Mouse (Mus musculus): ENCODE measurements around the gene Dhps. TPM values are rescaled to one million over a fixed set of nuclear protein-coding genes. Genes with fewer than 3 reads are reported as not detected.

The Dhps gene
- polyA plus RNA-seq, 1 experiment = 43.3 TPM

GRCm38 (mm10) chr8:85057367-85057766 is 14.2 kb upstream of the Dhps start:
- Histone ChIP-seq H3K27ac (ENCODE audit: insufficient read depth, low read length) (no peak overlapping the region), H3K36me3 (ENCODE audit: control insufficient read depth, insufficient read depth, low read length, poor library complexity, severe bottlenecking) (peaks cover 48% of the 10 kb centered on the region), H3K9ac (ENCODE audit: low read depth, poor library complexity, severe bottlenecking) (no peak overlapping the region), H3K4me1 (ENCODE audit: control insufficient read depth, insufficient read depth, low read length) (peaks cover 3% of the 10 kb centered on the region), H3K4me3 (ENCODE audit: low read depth, low read length) (no peak overlapping the region), H3K9me3 (replicated peaks; ENCODE audit: control insufficient read depth, insufficient read depth, low read length, poor library complexity, severe bottlenecking) (no peaks in the 10 kb centered on the region), H3K27me3 (ENCODE audit: control insufficient read depth, insufficient read depth, low read length, poor library complexity, severe bottlenecking) (no peaks in the 10 kb centered on the region)
- no peak for TF ChIP-seq CTCF (IDR thresholded peaks at IDR 0.05; ENCODE audit: low read depth, low read length)
- TF ChIP-seq EP300 (IDR thresholded peaks at IDR 0.05; ENCODE audit: insufficient read depth, low read depth, low read length) = no peak

- Histone ChIP-seq H3K9me3 (replicated peaks; ENCODE audit: control insufficient read depth, insufficient read depth, low read length, poor library complexity, severe bottlenecking) (no peaks in the 10 kb centered on the region), H3K4me1 (ENCODE audit: control insufficient read depth, insufficient read depth, low read length) (peaks cover 3% of the 10 kb centered on the region), H3K27me3 (ENCODE audit: control insufficient read depth, insufficient read depth, low read length, poor library complexity, severe bottlenecking) (no peaks in the 10 kb centered on the region), H3K36me3 (ENCODE audit: control insufficient read depth, insufficient read depth, low read length, poor library complexity, severe bottlenecking) (peaks cover 24% of the 10 kb centered on the region), H3K4me3 (ENCODE audit: low read depth, low read length) (peak within 1 kb of the TSS; percentile 84), H3K9ac (ENCODE audit: low read depth, poor library complexity, severe bottlenecking) (peak within 1 kb of the TSS; percentile 45), H3K27ac (ENCODE audit: insufficient read depth, low read length) (peak within 1 kb of the TSS; percentile 76)
- TF ChIP-seq CTCF (IDR thresholded peaks at IDR 0.05; ENCODE audit: low read depth, low read length) = no peak
- TF ChIP-seq EP300 (IDR thresholded peaks at IDR 0.05; ENCODE audit: insufficient read depth, low read depth, low read length) = no peak
- TF ChIP-seq POLR2A (IDR thresholded peaks at IDR 0.05; ENCODE audit: insufficient read depth, low read length) = no peak
Observed at GRCm38 (mm10) chr8:85059879-85060616, 11.5 kb upstream of the Dhps start, which contains the start of gene Fbxw9. TSS of gene Fbxw9 (plus strand) at chr8:85060055.

DNA sequence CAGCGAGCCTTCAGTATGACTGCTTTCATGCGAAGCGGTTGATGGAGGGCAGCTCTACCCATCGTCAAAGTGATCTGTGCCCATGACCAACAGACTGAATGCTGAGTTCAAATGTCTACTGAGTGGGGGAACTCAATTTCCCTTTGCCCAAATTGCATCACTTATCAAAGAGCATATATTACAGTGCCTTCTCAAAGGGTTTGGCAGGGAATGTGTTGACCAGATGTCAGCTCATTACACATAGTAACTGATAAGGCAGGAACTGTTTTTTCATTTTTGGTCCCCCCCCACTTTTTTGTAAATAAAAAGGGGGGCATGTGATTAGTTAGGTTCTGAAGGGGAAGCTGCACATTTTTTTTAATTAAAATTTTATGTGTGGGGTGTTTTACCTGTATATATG is 9.0 kb upstream of the Dhps start:
- Histone ChIP-seq H3K4me1 (ENCODE audit: control insufficient read depth, insufficient read depth, low read length) (peaks cover 3% of the 10 kb centered on the region), H3K36me3 (ENCODE audit: control insufficient read depth, insufficient read depth, low read length, poor library complexity, severe bottlenecking) (peaks cover 15% of the 10 kb centered on the region; the same call in 1 of the 2 replicates), H3K9me3 (replicated peaks; ENCODE audit: control insufficient read depth, insufficient read depth, low read length, poor library complexity, severe bottlenecking) (no peaks in the 10 kb centered on the region), H3K27me3 (ENCODE audit: control insufficient read depth, insufficient read depth, low read length, poor library complexity, severe bottlenecking) (no peaks in the 10 kb centered on the region), H3K27ac (ENCODE audit: insufficient read depth, low read length) (no peak overlapping the region), H3K4me3 (ENCODE audit: low read depth, low read length) (no peak overlapping the region), H3K9ac (ENCODE audit: low read depth, poor library complexity, severe bottlenecking) (no peak overlapping the region)
- TF ChIP-seq EP300 (IDR thresholded peaks at IDR 0.05; ENCODE audit: insufficient read depth, low read depth, low read length) (no peak), CTCF (IDR thresholded peaks at IDR 0.05; ENCODE audit: low read depth, low read length) (no peak), POLR2A (IDR thresholded peaks at IDR 0.05; ENCODE audit: insufficient read depth, low read length) (no peak)

- TF ChIP-seq POLR2A (IDR thresholded peaks at IDR 0.05; ENCODE audit: insufficient read depth, low read length) = no peak
- TF ChIP-seq EP300 (IDR thresholded peaks at IDR 0.05; ENCODE audit: insufficient read depth, low read depth, low read length) = no peak
- TF ChIP-seq CTCF (IDR thresholded peaks at IDR 0.05; ENCODE audit: low read depth, low read length) = no peak
- H3K36me3 ChIP-seq (ENCODE audit: control insufficient read depth, insufficient read depth, low read length, poor library complexity, severe bottlenecking) = peaks cover 13% of the 10 kb centered on the region; the same call in 1 of the 2 replicates
- H3K4me3 ChIP-seq (ENCODE audit: low read depth, low read length) = no peak overlapping the region
- H3K4me1 ChIP-seq (ENCODE audit: control insufficient read depth, insufficient read depth, low read length) = peaks cover 3% of the 10 kb centered on the region
- no peak overlapping the region for H3K9ac ChIP-seq (ENCODE audit: low read depth, poor library complexity, severe bottlenecking)
- no peaks in the 10 kb centered on the region for H3K9me3 ChIP-seq (replicated peaks; ENCODE audit: control insufficient read depth, insufficient read depth, low read length, poor library complexity, severe bottlenecking)
- H3K27ac ChIP-seq (ENCODE audit: insufficient read depth, low read length) = no peak overlapping the region
- no peaks in the 10 kb centered on the region for H3K27me3 ChIP-seq (ENCODE audit: control insufficient read depth, insufficient read depth, low read length, poor library complexity, severe bottlenecking)
Observed at GRCm38 (mm10) chr8:85065213-85065612, 6.3 kb upstream of the Dhps start.

DNA sequence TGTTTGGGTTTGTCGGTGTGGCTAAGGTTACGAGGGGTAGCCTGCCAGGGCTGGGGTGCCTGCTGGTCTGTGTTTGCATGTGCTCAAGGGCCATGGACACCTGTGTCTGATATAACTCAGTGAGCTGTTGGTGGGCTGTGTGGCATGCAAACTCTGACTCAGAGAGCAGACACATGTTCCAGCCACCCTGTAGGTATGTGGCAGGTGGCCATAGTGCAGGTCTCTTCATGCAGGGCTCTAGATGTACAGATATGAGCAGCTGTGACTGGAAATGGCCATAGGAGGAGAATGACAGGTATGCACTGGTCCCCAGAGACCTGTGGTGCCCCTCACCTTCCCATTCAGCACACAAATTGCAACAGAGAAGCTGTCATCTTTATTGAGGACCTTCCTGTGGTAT is 4.4 kb upstream of the Dhps start:
- TF ChIP-seq EP300 (IDR thresholded peaks at IDR 0.05; ENCODE audit: insufficient read depth, low read depth, low read length) = no peak
- no peak for TF ChIP-seq POLR2A (IDR thresholded peaks at IDR 0.05; ENCODE audit: insufficient read depth, low read length)
- TF ChIP-seq CTCF (IDR thresholded peaks at IDR 0.05; ENCODE audit: low read depth, low read length) = no peak
- Histone ChIP-seq H3K9me3 (replicated peaks; ENCODE audit: control insufficient read depth, insufficient read depth, low read length, poor library complexity, severe bottlenecking) (no peaks in the 10 kb centered on the region), H3K27ac (ENCODE audit: insufficient read depth, low read length) (no peak overlapping the region), H3K27me3 (ENCODE audit: control insufficient read depth, insufficient read depth, low read length, poor library complexity, severe bottlenecking) (no peaks in the 10 kb centered on the region), H3K36me3 (ENCODE audit: control insufficient read depth, insufficient read depth, low read length, poor library complexity, severe bottlenecking) (peaks cover 13% of the 10 kb centered on the region; the same call in 1 of the 2 replicates), H3K9ac (ENCODE audit: low read depth, poor library complexity, severe bottlenecking) (no peak overlapping the region), H3K4me1 (ENCODE audit: control insufficient read depth, insufficient read depth, low read length) (no peaks in the 10 kb centered on the region), H3K4me3 (ENCODE audit: low read depth, low read length) (no peak overlapping the region)

- H3K4me3 ChIP-seq (ENCODE audit: low read depth, low read length) = no peak within 1 kb of the TSS
- TF ChIP-seq POLR2A (IDR thresholded peaks at IDR 0.05; ENCODE audit: insufficient read depth, low read length) (no peak), CTCF (IDR thresholded peaks at IDR 0.05; ENCODE audit: low read depth, low read length) (no peak), EP300 (IDR thresholded peaks at IDR 0.05; ENCODE audit: insufficient read depth, low read depth, low read length) (no peak)
- H3K4me1 ChIP-seq (ENCODE audit: control insufficient read depth, insufficient read depth, low read length) = no peaks in the 10 kb centered on the region
- H3K9me3 ChIP-seq (replicated peaks; ENCODE audit: control insufficient read depth, insufficient read depth, low read length, poor library complexity, severe bottlenecking) = no peaks in the 10 kb centered on the region
- peaks cover 10% of the 10 kb centered on the region; the same call in 1 of the 2 replicates for H3K36me3 ChIP-seq (ENCODE audit: control insufficient read depth, insufficient read depth, low read length, poor library complexity, severe bottlenecking)
- no peak within 1 kb of the TSS for H3K9ac ChIP-seq (ENCODE audit: low read depth, poor library complexity, severe bottlenecking)
- H3K27me3 ChIP-seq (ENCODE audit: control insufficient read depth, insufficient read depth, low read length, poor library complexity, severe bottlenecking) = no peaks in the 10 kb centered on the region
- H3K27ac ChIP-seq (ENCODE audit: insufficient read depth, low read length) = no peak within 1 kb of the TSS
Observed at GRCm38 (mm10) chr8:85067982-85068381, 3.6 kb upstream of the Dhps start, which contains the start of gene Gm5741. TSS of gene Gm5741 (minus strand) at chr8:85067982.
